Mouse (Mus musculus): Measurements from ENCODE around the gene Adamtsl1. TPM values are rescaled to one million over a fixed set of nuclear protein-coding genes. Genes with fewer than 3 reads are reported as not detected.

Adamtsl1 gene
- polyA plus RNA-seq, 1 experiment from 2014 or later, result 3.1 TPM

GRCm38 (mm10) chr4:85618746-85619145 lies 104.8 kb downstream of the Adamtsl1 start:
- no peak for TF ChIP-seq CTCF (IDR thresholded peaks at IDR 0.05; ENCODE audit: low read depth)
- Histone ChIP-seq H3K27me3 (replicated peaks; ENCODE audit: control insufficient read depth, insufficient read depth, low read length) (no peaks in the 10 kb centered on the region), H3K4me3 (ENCODE audit: low read depth, low read length) (no peak overlapping the region), H3K27ac (ENCODE audit: low read depth, low read length) (no peak overlapping the region), H3K36me3 (ENCODE audit: control insufficient read depth, insufficient read depth) (no peaks in the 10 kb centered on the region), H3K4me2 (replicated peaks; ENCODE audit: low read depth) (no peak overlapping the region), H3K9me3 (ENCODE audit: control insufficient read depth) (no peaks in the 10 kb centered on the region), H3K4me1 (replicated peaks; ENCODE audit: control insufficient read depth, insufficient read depth, low read length) (no peaks in the 10 kb centered on the region), H3K9ac (ENCODE audit: low read depth, low read length) (no peak overlapping the region)
- WGBS, result 82% methylated on average over 5 of the region's 5 CpGs
- no peak for ATAC-seq

GRCm38 (mm10) chr4:85619261-85619660 lies 105.3 kb downstream of the Adamtsl1 start:
- H3K4me2 ChIP-seq (replicated peaks; ENCODE audit: low read depth), result no peak overlapping the region
- H3K4me3 ChIP-seq (ENCODE audit: low read depth, low read length), result no peak overlapping the region
- ATAC-seq, result no peak
- 82% methylated on average over 3 of the region's 3 CpGs for WGBS
- TF ChIP-seq CTCF (IDR thresholded peaks at IDR 0.05; ENCODE audit: low read depth), result no peak
- H3K36me3 ChIP-seq (ENCODE audit: control insufficient read depth, insufficient read depth), result no peaks in the 10 kb centered on the region
- H3K27ac ChIP-seq (ENCODE audit: low read depth, low read length), result no peak overlapping the region
- H3K4me1 ChIP-seq (replicated peaks; ENCODE audit: control insufficient read depth, insufficient read depth, low read length), result no peaks in the 10 kb centered on the region
- no peaks in the 10 kb centered on the region for H3K9me3 ChIP-seq (ENCODE audit: control insufficient read depth)
- H3K27me3 ChIP-seq (replicated peaks; ENCODE audit: control insufficient read depth, insufficient read depth, low read length), result no peaks in the 10 kb centered on the region
- H3K9ac ChIP-seq (ENCODE audit: low read depth, low read length), result no peak overlapping the region

GRCm38 (mm10) chr4:85629381-85629780 lies 115.4 kb downstream of the Adamtsl1 start:
- ATAC-seq, result no peak
- TF ChIP-seq CTCF (IDR thresholded peaks at IDR 0.05; ENCODE audit: low read depth), result no peak
- Histone ChIP-seq H3K4me2 (replicated peaks; ENCODE audit: low read depth) (no peak overlapping the region), H3K4me1 (replicated peaks; ENCODE audit: control insufficient read depth, insufficient read depth, low read length) (no peaks in the 10 kb centered on the region), H3K27me3 (replicated peaks; ENCODE audit: control insufficient read depth, insufficient read depth, low read length) (no peaks in the 10 kb centered on the region), H3K4me3 (ENCODE audit: low read depth, low read length) (no peak overlapping the region), H3K36me3 (ENCODE audit: control insufficient read depth, insufficient read depth) (no peaks in the 10 kb centered on the region), H3K27ac (ENCODE audit: low read depth, low read length) (no peak overlapping the region), H3K9me3 (ENCODE audit: control insufficient read depth) (no peaks in the 10 kb centered on the region), H3K9ac (ENCODE audit: low read depth, low read length) (no peak overlapping the region)
- 64% methylated on average over 7 of the region's 7 CpGs for WGBS

GRCm38 (mm10) chr4:85669271-85669670 lies 155.3 kb downstream of the Adamtsl1 start:
- ATAC-seq, result no peak
- no peak for TF ChIP-seq CTCF (IDR thresholded peaks at IDR 0.05; ENCODE audit: low read depth)

GRCm38 (mm10) chr4:85669735-85670134 lies 155.8 kb downstream of the Adamtsl1 start:
- no peak overlapping the region for H3K4me2 ChIP-seq (replicated peaks; ENCODE audit: low read depth)
- no peaks in the 10 kb centered on the region for H3K36me3 ChIP-seq (ENCODE audit: control insufficient read depth, insufficient read depth)
- WGBS, result 45% methylated on average over 1 of the region's 1 CpGs
- no peaks in the 10 kb centered on the region for H3K4me1 ChIP-seq (replicated peaks; ENCODE audit: control insufficient read depth, insufficient read depth, low read length)
- H3K4me3 ChIP-seq (ENCODE audit: low read depth, low read length), result no peak overlapping the region
- no peak for TF ChIP-seq CTCF (IDR thresholded peaks at IDR 0.05; ENCODE audit: low read depth)
- H3K27ac ChIP-seq (ENCODE audit: low read depth, low read length), result no peak overlapping the region
- no peaks in the 10 kb centered on the region for H3K27me3 ChIP-seq (replicated peaks; ENCODE audit: control insufficient read depth, insufficient read depth, low read length)
- no peaks in the 10 kb centered on the region for H3K9me3 ChIP-seq (ENCODE audit: control insufficient read depth)
- ATAC-seq, result no peak
- H3K9ac ChIP-seq (ENCODE audit: low read depth, low read length), result no peak overlapping the region

More at GRCm38 (mm10) chr4:85669271-85669670, 155.3 kb downstream of the Adamtsl1 start:
- Histone ChIP-seq H3K4me1 (replicated peaks; ENCODE audit: control insufficient read depth, insufficient read depth, low read length) (no peaks in the 10 kb centered on the region), H3K4me3 (ENCODE audit: low read depth, low read length) (no peak overlapping the region), H3K27me3 (replicated peaks; ENCODE audit: control insufficient read depth, insufficient read depth, low read length) (no peaks in the 10 kb centered on the region), H3K9me3 (ENCODE audit: control insufficient read depth) (no peaks in the 10 kb centered on the region), H3K36me3 (ENCODE audit: control insufficient read depth, insufficient read depth) (no peaks in the 10 kb centered on the region), H3K4me2 (replicated peaks; ENCODE audit: low read depth) (no peak overlapping the region), H3K9ac (ENCODE audit: low read depth, low read length) (no peak overlapping the region), H3K27ac (ENCODE audit: low read depth, low read length) (no peak overlapping the region)
- 83% methylated on average over 5 of the region's 5 CpGs for WGBS

- Histone ChIP-seq H3K4me2 (replicated peaks; ENCODE audit: low read depth) (no peak overlapping the region), H3K9ac (ENCODE audit: low read depth, low read length) (no peak overlapping the region), H3K4me3 (ENCODE audit: low read depth, low read length) (no peak overlapping the region), H3K4me1 (replicated peaks; ENCODE audit: control insufficient read depth, insufficient read depth, low read length) (no peaks in the 10 kb centered on the region), H3K36me3 (ENCODE audit: control insufficient read depth, insufficient read depth) (no peaks in the 10 kb centered on the region), H3K27ac (ENCODE audit: low read depth, low read length) (no peak overlapping the region), H3K9me3 (ENCODE audit: control insufficient read depth) (no peaks in the 10 kb centered on the region), H3K27me3 (replicated peaks; ENCODE audit: control insufficient read depth, insufficient read depth, low read length) (no peaks in the 10 kb centered on the region)
- no peak for TF ChIP-seq CTCF (IDR thresholded peaks at IDR 0.05; ENCODE audit: low read depth)
- ATAC-seq, result no peak
- WGBS, result 47% methylated on average over 4 of the region's 4 CpGs
Measured at GRCm38 (mm10) chr4:85672290-85672689, 158.3 kb downstream of the Adamtsl1 start.

GRCm38 (mm10) chr4:85677621-85678020 lies 163.6 kb downstream of the Adamtsl1 start:
- Histone ChIP-seq H3K4me3 (ENCODE audit: low read depth, low read length) (no peak overlapping the region), H3K36me3 (ENCODE audit: control insufficient read depth, insufficient read depth) (no peaks in the 10 kb centered on the region), H3K9ac (ENCODE audit: low read depth, low read length) (no peak overlapping the region), H3K27ac (ENCODE audit: low read depth, low read length) (no peak overlapping the region), H3K27me3 (replicated peaks; ENCODE audit: control insufficient read depth, insufficient read depth, low read length) (no peaks in the 10 kb centered on the region), H3K4me1 (replicated peaks; ENCODE audit: control insufficient read depth, insufficient read depth, low read length) (no peaks in the 10 kb centered on the region), H3K4me2 (replicated peaks; ENCODE audit: low read depth) (no peak overlapping the region), H3K9me3 (ENCODE audit: control insufficient read depth) (no peaks in the 10 kb centered on the region)
- 28% methylated on average over 1 of the region's 1 CpGs for WGBS
- ATAC-seq, result no peak
- no peak for TF ChIP-seq CTCF (IDR thresholded peaks at IDR 0.05; ENCODE audit: low read depth)

Data from intestine, postnatal 0 days (tissue).